Mouse (Mus musculus) G1E (cell line): ENCODE results near the gene Atp8b4. TPM values are rescaled to one million over a fixed set of nuclear protein-coding genes. Genes with fewer than 3 reads are reported as not detected.
"Not testable (repeated sequence)": the region's sequence is repeated elsewhere in the genome, so short reads cannot be mapped to it uniquely, and the experiment has no call there.

ENCODE experiments used
- ATAC-seq: 2 replicates; pipeline ENCODE4 v1.8.0; 2016; ENCODE audit warnings: mild to moderate bottlenecking; ENCODE audit not compliant: insufficient number of reproducible peaks, poor library complexity, low FRiP score, severe bottlenecking; ENCODE audit errors: extremely low read depth
- DNase-seq: peaks from one replicate; pipeline ENCODE4 v3.0.0; 2012; ENCODE audit warnings: low spot score
- H3K27me3 ChIP-seq: 2 replicates; pipeline ENCODE4 v1.6.1; 2012; ENCODE audit warnings: mild to moderate bottlenecking, low read length, inconsistent platforms; ENCODE audit not compliant: insufficient read depth
- H3K36me3 ChIP-seq: replicated peaks from 2 replicates; pipeline ENCODE3; 2012; ENCODE audit warnings: mild to moderate bottlenecking, inconsistent platforms
- H3K4me1 ChIP-seq: 2 replicates; pipeline ENCODE4 v1.6.1; 2012; ENCODE audit warnings: low read depth, low read length, inconsistent platforms, mixed read lengths; ENCODE audit not compliant: insufficient read depth
- H3K4me3 ChIP-seq: 2 replicates; pipeline ENCODE4 v1.5.1; 2012; ENCODE audit warnings: low read depth, mild to moderate bottlenecking, inconsistent platforms, low read length, moderate library complexity, mixed read lengths
- H3K9me3 ChIP-seq: replicated peaks from 2 replicates; pipeline ENCODE4 v1.6.1; 2012; ENCODE audit warnings: inconsistent platforms
- CTCF ChIP-seq: IDR thresholded peaks from 2 replicates; pipeline ENCODE4 v1.5.1; 2012; ENCODE audit warnings: low read depth, low read length, inconsistent platforms, mixed read lengths
- GATA1 ChIP-seq: IDR thresholded peaks from 2 replicates; pipeline ENCODE4 v1.6.1; 2012; ENCODE audit warnings: borderline replicate concordance, low read length, inconsistent platforms, mixed read lengths
- GATA2 ChIP-seq: IDR thresholded peaks from 2 replicates; pipeline ENCODE4 v1.6.1; 2012; ENCODE audit warnings: low read depth, low read length, inconsistent platforms, borderline replicate concordance
- POLR2AphosphoS5 ChIP-seq: IDR thresholded peaks from 2 replicates; pipeline ENCODE4 v1.6.1; 2012; ENCODE audit warnings: low read depth, low read length, inconsistent platforms; ENCODE audit not compliant: insufficient replicate concordance
- TAL1 ChIP-seq: conservative IDR thresholded peaks from 2 replicates; pipeline ENCODE4 v1.6.1; 2012; ENCODE audit warnings: low read depth, low read length, inconsistent platforms, mixed read lengths
- polyA plus RNA-seq: library from polyadenylated mRNA; stranded (reverse); fragments of >175 nt; gene quantifications from 2 replicates; pipeline ENCODE4 v1.2.3, GENCODE M21; 2012
- total RNA-seq, 2 experiments: library from RNA; stranded (forward) in 1 of 2; stranded (reverse) in 1 of 2; fragments of 200-1000 nt in 1 of 2; fragments of >200 nt in 1 of 2; fragmentation: Nextera tagmentation in 1 of 2; gene quantifications; 2 replicates each; pipeline ENCODE4 v1.2.3; 2014 to 2017

Atp8b4 gene
- total and polyA plus RNA-seq, 3 experiments: under 0.01 to 0.02 TPM; not detected in 1

- Histone ChIP-seq H3K4me1 (no peaks in the 10 kb centered on the region), H3K4me3 (no peak overlapping the region), H3K9me3 (no peaks in the 10 kb centered on the region), H3K36me3 (no peaks in the 10 kb centered on the region), H3K27me3 (peaks cover 2% of the 10 kb centered on the region; the same call in 1 of the 2 replicates)
- TF ChIP-seq GATA1 (no peak), TAL1 (no peak), POLR2AphosphoS5 (no peak), CTCF (no peak), GATA2 (no peak)
- no peak for ATAC-seq
- DNase-seq: no peak
These were observed 37.2 kb upstream of the Atp8b4 start for GRCm38 (mm10) chr2:126537654-126538053.

DNA sequence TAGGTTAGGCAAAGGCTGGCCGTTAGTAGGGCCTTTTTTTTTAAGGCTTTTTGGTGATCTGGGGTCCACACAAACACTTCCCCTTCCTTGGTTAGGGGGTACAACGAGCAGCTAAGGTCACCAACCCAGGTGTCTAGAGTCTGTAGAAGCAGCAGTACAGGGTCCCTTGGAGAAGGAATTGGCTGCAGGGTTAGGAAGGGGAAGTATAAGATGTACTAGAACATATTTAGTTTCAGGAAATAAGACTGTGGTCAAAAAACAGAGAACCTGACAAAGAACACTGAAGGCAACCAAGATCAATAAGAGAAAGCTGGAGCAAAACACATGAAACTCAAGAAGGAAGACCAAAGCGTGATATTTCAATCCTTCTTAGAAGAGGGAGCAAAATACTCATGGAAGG lies 30.1 kb upstream of the Atp8b4 start:
- ATAC-seq (no peak), DNase-seq (no peak)
- no peaks in the 10 kb centered on the region for H3K9me3 ChIP-seq
- H3K4me1 ChIP-seq: no peaks in the 10 kb centered on the region
- H3K4me3 ChIP-seq: no peak overlapping the region
- H3K27me3 ChIP-seq: 0 out of 2 replicates have a peak, but pooled peaks cover 4% of the 10 kb centered on the region
- H3K36me3 ChIP-seq: no peaks in the 10 kb centered on the region
- TF ChIP-seq GATA1: no peak
- TF ChIP-seq CTCF: no peak
- TF ChIP-seq TAL1: no peak
- TF ChIP-seq GATA2: no peak
- no peak for TF ChIP-seq POLR2AphosphoS5

- no peaks in the 10 kb centered on the region for H3K36me3 ChIP-seq
- H3K4me3 ChIP-seq: no peak overlapping the region
- no peak for DNase-seq
- H3K27me3 ChIP-seq: peaks cover 7% of the 10 kb centered on the region; the same call in 1 of the 2 replicates
- no peaks in the 10 kb centered on the region for H3K9me3 ChIP-seq
- no peaks in the 10 kb centered on the region for H3K4me1 ChIP-seq
- TF ChIP-seq GATA2: no peak
- no peak for TF ChIP-seq GATA1
- TF ChIP-seq POLR2AphosphoS5: no peak
- no peak for TF ChIP-seq CTCF
- TF ChIP-seq TAL1: no peak
- ATAC-seq: no peak
These were observed 27.0 kb upstream of the Atp8b4 start for GRCm38 (mm10) chr2:126527461-126527860.

GRCm38 (mm10) chr2:126524271-126524670 lies 23.8 kb upstream of the Atp8b4 start:
- Histone ChIP-seq H3K4me3 (no peak overlapping the region), H3K36me3 (no peaks in the 10 kb centered on the region), H3K4me1 (no peaks in the 10 kb centered on the region), H3K9me3 (no peaks in the 10 kb centered on the region), H3K27me3 (peaks cover 11% of the 10 kb centered on the region)
- no peak for DNase-seq
- no peak for ATAC-seq
- TF ChIP-seq CTCF: no peak
- TF ChIP-seq POLR2AphosphoS5: no peak
- no peak for TF ChIP-seq GATA1
- no peak for TF ChIP-seq TAL1
- TF ChIP-seq GATA2: no peak

GRCm38 (mm10) chr2:126523101-126523745 lies 22.7 kb upstream of the Atp8b4 start:
- H3K9me3 ChIP-seq, H3K4me3 ChIP-seq, ATAC-seq, DNase-seq, H3K4me1 ChIP-seq, H3K36me3 ChIP-seq: not testable (repeated sequence)
- peaks cover 11% of the 10 kb centered on the region for H3K27me3 ChIP-seq

GRCm38 (mm10) chr2:126522056-126522455 lies 21.6 kb upstream of the Atp8b4 start:
- no peak for TF ChIP-seq TAL1
- TF ChIP-seq GATA1: no peak
- no peak for TF ChIP-seq POLR2AphosphoS5
- no peak for TF ChIP-seq CTCF
- no peak for TF ChIP-seq GATA2
- Histone ChIP-seq H3K36me3 (no peaks in the 10 kb centered on the region), H3K9me3 (no peaks in the 10 kb centered on the region), H3K27me3 (peaks cover 11% of the 10 kb centered on the region), H3K4me1 (no peaks in the 10 kb centered on the region), H3K4me3 (no peak overlapping the region)
- ATAC-seq (no peak), DNase-seq (no peak)
